ENCODE assay signal across 8 mouse cellular contexts in the genomic region with DNA sequence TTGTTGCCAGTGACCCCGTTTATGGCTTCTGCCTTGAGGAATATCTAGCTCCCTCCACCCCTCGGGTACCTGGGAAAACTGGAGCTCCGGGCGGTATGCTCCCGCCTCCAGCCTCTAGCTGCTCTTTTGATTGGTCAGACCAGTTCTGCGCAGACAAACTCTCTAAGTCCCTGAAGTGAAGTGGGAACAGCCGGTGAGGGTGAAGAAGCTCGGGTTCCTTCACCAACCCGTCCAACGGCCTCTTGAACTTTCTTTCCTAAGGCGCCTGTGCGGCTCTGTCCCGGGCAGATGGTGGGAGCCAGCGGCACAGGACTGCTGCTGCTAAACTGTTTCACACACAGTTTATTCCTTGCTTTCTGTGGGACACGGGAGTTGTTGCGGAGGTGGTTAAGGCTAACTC. TPM values are rescaled to one million over a fixed set of nuclear protein-coding genes. Genes with fewer than 3 reads are reported as not detected.
DNase-seq lines count a peak whose midpoint lies in the region; ATAC-seq lines count a peak whose summit lies in the region.

No protein-coding gene starts in this region.

- no peak overlapping the region for H3K27ac ChIP-seq in hindbrain, embryonic 12.5 days
- H3K27ac ChIP-seq in limb, embryonic 15.5 days: no peak overlapping the region
- no peak overlapping the region for H3K27ac ChIP-seq in neural tube, embryonic 11.5 days (ENCODE audit: low read depth, low read length)

- peak overlapping the region; percentile 29 for H3K4me3 ChIP-seq in hindbrain, embryonic 12.5 days
- peak overlapping the region; percentile 33 for H3K4me3 ChIP-seq in limb, embryonic 15.5 days
- H3K4me3 ChIP-seq in neural tube, embryonic 11.5 days (ENCODE audit: low read depth, low read length): peak overlapping the region; percentile 20

- peak; percentile 43 for DNase-seq in adrenal gland, postnatal 14 days
- DNase-seq in adrenal gland, postnatal 25 days: no peak
- peak; percentile 59 for DNase-seq in embryo, embryonic 9.5 days (ENCODE audit: extremely low spot score)
- DNase-seq in neural tube, embryonic 11.5 days (ENCODE audit: low spot score): peak; percentile 53
- no peak for DNase-seq in frontal cortex, postnatal 10 days (ENCODE audit: low spot score in 2 of 2)
- DNase-seq in cerebellum, adult 18-20 months: no peak

- ATAC-seq in hindbrain, embryonic 12.5 days (ENCODE audit: low FRiP score): no peak
- ATAC-seq in limb, embryonic 15.5 days (ENCODE audit: insufficient number of reproducible peaks, low FRiP score, low TSS enrichment, low read depth): no peak
- ATAC-seq in neural tube, embryonic 11.5 days (ENCODE audit: insufficient read depth, low FRiP score, low TSS enrichment): no peak

- H3K4me2 ChIP-seq in hindbrain, embryonic 12.5 days (replicated peaks): peak overlapping the region; percentile 53
- peak overlapping the region; percentile 54 for H3K4me2 ChIP-seq in limb, embryonic 15.5 days
- H3K4me2 ChIP-seq in neural tube, embryonic 11.5 days (ENCODE audit: low read depth): peak overlapping the region; percentile 45

- 1% methylated on average over 16 of the region's 16 CpGs for WGBS in hindbrain, embryonic 12.5 days
- 3% methylated on average over 16 of the region's 16 CpGs for WGBS in limb, embryonic 15.5 days
- 3% methylated on average over 16 of the region's 16 CpGs for WGBS in neural tube, embryonic 11.5 days

- H3K27me3 ChIP-seq in hindbrain, embryonic 12.5 days: peaks cover 55% of the 10 kb centered on the region
- peaks cover 55% of the 10 kb centered on the region for H3K27me3 ChIP-seq in limb, embryonic 15.5 days
- peaks cover 22% of the 10 kb centered on the region for H3K27me3 ChIP-seq in neural tube, embryonic 11.5 days (ENCODE audit: control insufficient read depth, insufficient read depth, low read length)

- H3K4me1 ChIP-seq in hindbrain, embryonic 12.5 days: peaks cover 20% of the 10 kb centered on the region
- H3K4me1 ChIP-seq in limb, embryonic 15.5 days: peaks cover 26% of the 10 kb centered on the region
- H3K4me1 ChIP-seq in neural tube, embryonic 11.5 days (ENCODE audit: control insufficient read depth, insufficient read depth, low read length): no peaks in the 10 kb centered on the region

- no peaks in the 10 kb centered on the region for H3K36me3 ChIP-seq in hindbrain, embryonic 12.5 days
- no peaks in the 10 kb centered on the region for H3K36me3 ChIP-seq in limb, embryonic 15.5 days
- H3K36me3 ChIP-seq in neural tube, embryonic 11.5 days (ENCODE audit: control insufficient read depth, insufficient read depth, low read length): no peaks in the 10 kb centered on the region

- no peaks in the 10 kb centered on the region for H3K9me3 ChIP-seq in hindbrain, embryonic 12.5 days (replicated peaks)
- no peaks in the 10 kb centered on the region for H3K9me3 ChIP-seq in limb, embryonic 15.5 days
- H3K9me3 ChIP-seq in neural tube, embryonic 11.5 days (ENCODE audit: control insufficient read depth, low read length): no peaks in the 10 kb centered on the region

- peak overlapping the region; percentile 29; the same call in 1 of the 2 replicates for H3K9ac ChIP-seq in hindbrain, embryonic 12.5 days
- peak overlapping the region; percentile 18; the same call in 1 of the 2 replicates for H3K9ac ChIP-seq in limb, embryonic 15.5 days
- H3K9ac ChIP-seq in neural tube, embryonic 11.5 days (ENCODE audit: low read length): no peak overlapping the region

RNA-seq across cellular contexts. Expression of gene H2-DMb2, which starts 3.7 kb away (rescaled TPM):
- 2.7 and 17.0 TPM in 2 replicates for total RNA-seq in adrenal gland, postnatal 14 days (2021)
- total RNA-seq in adrenal gland, postnatal 25 days (2021): 1.7 TPM in 1 of 2 replicates, not detected in the other
- polyA plus RNA-seq in hindbrain, embryonic 12.5 days (2016; fragmentation: Nextera tagmentation; extraction: Ambion mirVana): 0.21 TPM in 1 of 2 replicates, not detected in the other
- 0.37 and 0.38 TPM in 2 replicates for polyA plus RNA-seq in limb, embryonic 15.5 days (2015; fragmentation: Nextera tagmentation; extraction: Ambion mirVana)
- not detected in 2 replicates for polyA plus RNA-seq in neural tube, embryonic 11.5 days (2014; fragmentation: Nextera tagmentation; extraction: Ambion mirVana)

RNA-seq across cellular contexts. Expression of gene H2-DMb1, which starts 13.5 kb away (rescaled TPM):
- 3.6 and 8.3 TPM in 2 replicates for total RNA-seq in adrenal gland, postnatal 14 days (2021)
- 2.4 and 3.0 TPM in 2 replicates for total RNA-seq in adrenal gland, postnatal 25 days (2021)
- 1.4 and 2.1 TPM in 2 replicates for polyA plus RNA-seq in hindbrain, embryonic 12.5 days (2016; fragmentation: Nextera tagmentation; extraction: Ambion mirVana)
- polyA plus RNA-seq in limb, embryonic 15.5 days (2015; fragmentation: Nextera tagmentation; extraction: Ambion mirVana): 2.6 and 3.3 TPM in 2 replicates
- not detected in 2 replicates for polyA plus RNA-seq in neural tube, embryonic 11.5 days (2014; fragmentation: Nextera tagmentation; extraction: Ambion mirVana)

RNA-seq across cellular contexts. Expression of gene Brd2, which starts 17.0 kb away (rescaled TPM):
- 198 and 203 TPM in 2 replicates for total RNA-seq in adrenal gland, postnatal 14 days (2021)
- total RNA-seq in adrenal gland, postnatal 25 days (2021): 209 and 233 TPM in 2 replicates
- 137 and 151 TPM in 2 replicates for polyA plus RNA-seq in hindbrain, embryonic 12.5 days (2016; fragmentation: Nextera tagmentation; extraction: Ambion mirVana)
- 104 and 112 TPM in 2 replicates for polyA plus RNA-seq in limb, embryonic 15.5 days (2015; fragmentation: Nextera tagmentation; extraction: Ambion mirVana)
- 116 and 133 TPM in 2 replicates for polyA plus RNA-seq in neural tube, embryonic 11.5 days (2014; fragmentation: Nextera tagmentation; extraction: Ambion mirVana)

RNA-seq across cellular contexts. Expression of gene H2-DMa, which starts 20.1 kb away (rescaled TPM):
- total RNA-seq in adrenal gland, postnatal 14 days (2021): 8.0 and 18.8 TPM in 2 replicates
- total RNA-seq in adrenal gland, postnatal 25 days (2021): 9.0 and 11.5 TPM in 2 replicates
- polyA plus RNA-seq in hindbrain, embryonic 12.5 days (2016; fragmentation: Nextera tagmentation; extraction: Ambion mirVana): 13.1 and 14.2 TPM in 2 replicates
- polyA plus RNA-seq in limb, embryonic 15.5 days (2015; fragmentation: Nextera tagmentation; extraction: Ambion mirVana): 13.4 and 15.2 TPM in 2 replicates
- polyA plus RNA-seq in neural tube, embryonic 11.5 days (2014; fragmentation: Nextera tagmentation; extraction: Ambion mirVana): 9.2 and 10.3 TPM in 2 replicates

RNA-seq across cellular contexts. Expression of gene H2-Oa, which starts 47.3 kb away (rescaled TPM):
- 0.33 and 4.1 TPM in 2 replicates for total RNA-seq in adrenal gland, postnatal 14 days (2021)
- 0.27 TPM in 1 of 2 replicates, not detected in the other for total RNA-seq in adrenal gland, postnatal 25 days (2021)
- 0.29 and 0.39 TPM in 2 replicates for polyA plus RNA-seq in hindbrain, embryonic 12.5 days (2016; fragmentation: Nextera tagmentation; extraction: Ambion mirVana)
- polyA plus RNA-seq in limb, embryonic 15.5 days (2015; fragmentation: Nextera tagmentation; extraction: Ambion mirVana): 0.61 and 0.79 TPM in 2 replicates
- polyA plus RNA-seq in neural tube, embryonic 11.5 days (2014; fragmentation: Nextera tagmentation; extraction: Ambion mirVana): 0.93 TPM in 1 of 2 replicates, not detected in the other

Comparison
In these comparisons a context has a peak if more than half of its experiments do, and no peak if none do; other contexts are left out.
1. DNase-seq: peak in adrenal gland, postnatal 14 days (single experiment), embryo, embryonic 9.5 days (single experiment) and neural tube, embryonic 11.5 days (single experiment); none in adrenal gland, postnatal 25 days (single experiment), frontal cortex, postnatal 10 days (0 of 2) and cerebellum, adult 18-20 months (0 of 2).
2. Peak in every context shown above with its lines, with median percentiles within 50 percentile points of each other: H3K4me2 ChIP-seq and H3K4me3 ChIP-seq.